Mouse (Mus musculus) ES-Bruce4 (cell line): ENCODE measurements around the gene Znrf3.

ENCODE experiments used
- CTCF ChIP-seq: IDR thresholded peaks from one replicate; pipeline ENCODE4 v1.8.1; 2011; ENCODE audit warnings: low read depth, low read length
- POLR2A ChIP-seq: IDR thresholded peaks from one replicate; pipeline ENCODE4 v1.8.1; 2011; ENCODE audit warnings: low read length; ENCODE audit not compliant: insufficient read depth

DNA sequence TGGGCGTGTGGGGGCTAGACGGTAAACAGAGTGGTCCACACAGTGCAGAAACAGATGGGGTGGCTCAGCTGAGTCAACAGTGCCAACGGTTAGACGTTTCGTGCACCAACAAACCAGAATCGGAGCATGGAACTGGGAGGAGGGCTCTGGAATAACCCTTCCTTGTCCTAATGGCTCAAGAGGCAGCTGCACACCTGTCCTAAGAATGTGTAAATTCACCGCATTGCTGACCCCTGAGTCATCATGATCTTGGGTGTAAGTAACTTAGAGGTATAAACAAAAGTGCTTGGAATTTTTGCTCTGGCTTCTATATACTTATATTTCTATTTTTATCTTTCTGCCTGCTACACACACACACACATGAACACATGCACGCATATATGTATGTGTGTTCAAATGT lies 202.5 kb downstream of the Znrf3 start:
- TF ChIP-seq POLR2A (no peak), CTCF (no peak)
